Mouse (Mus musculus) myocyte (in vitro differentiated cells): ENCODE measurements around the gene Lias.

Experiments
- MAX ChIP-seq: IDR thresholded peaks from one replicate; pipeline ENCODE4 v1.6.1; 2011; ENCODE audit warnings: low read depth, mild to moderate bottlenecking, control low read depth
- POLR2A ChIP-seq: IDR thresholded peaks from one replicate; pipeline ENCODE4 v1.6.1; 2011; ENCODE audit warnings: low read depth, mild to moderate bottlenecking, control low read depth, moderate library complexity; ENCODE audit not compliant: insufficient read length
- REST ChIP-seq: IDR thresholded peaks from one replicate; pipeline ENCODE4 v1.6.1; 2011; ENCODE audit warnings: mild to moderate bottlenecking, control low read depth, moderate library complexity; ENCODE audit not compliant: insufficient read depth, insufficient read length
- SRF ChIP-seq: IDR thresholded peaks from one replicate; pipeline ENCODE4 v1.6.1; 2011; ENCODE audit warnings: low read depth; ENCODE audit not compliant: control insufficient read depth, insufficient read length
- TCF12 ChIP-seq: IDR thresholded peaks from one replicate; pipeline ENCODE4 v1.6.1; 2011; ENCODE audit warnings: mild to moderate bottlenecking, control low read depth; ENCODE audit not compliant: poor library complexity, insufficient read depth, severe bottlenecking
- USF1 ChIP-seq: IDR thresholded peaks from one replicate; pipeline ENCODE4 v1.6.1; 2011; ENCODE audit warnings: low read depth, mild to moderate bottlenecking, control low read depth, moderate library complexity

DNA sequence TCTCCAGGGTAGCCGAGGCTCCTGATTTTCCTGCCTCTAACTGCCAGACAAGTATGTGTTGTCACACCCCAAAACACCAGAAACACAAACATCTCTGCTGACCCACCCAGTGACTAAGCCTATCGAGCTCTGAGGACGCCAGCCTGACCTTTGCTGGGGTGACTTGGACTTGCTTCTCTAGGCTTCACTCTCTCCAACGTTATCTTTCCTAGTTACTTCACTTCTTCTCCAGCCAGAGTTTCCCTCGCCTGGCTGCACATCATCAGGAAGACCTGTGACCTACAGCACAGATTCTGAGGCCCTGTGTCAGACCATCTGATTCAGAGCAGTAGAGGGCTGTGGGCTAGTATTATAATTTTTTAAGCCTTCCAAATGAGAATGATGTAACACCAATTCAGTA lies 63.5 kb downstream of the Lias start:
- TF ChIP-seq POLR2A: no peak
- no peak for TF ChIP-seq TCF12
- no peak for TF ChIP-seq REST
- TF ChIP-seq SRF: no peak
- no peak for TF ChIP-seq USF1
- no peak for TF ChIP-seq MAX
